Mouse (Mus musculus) G1E (cell line): ENCODE data around the gene Tex33.

Experiments used
- CTCF ChIP-seq: IDR thresholded peaks from 2 replicates; pipeline ENCODE4 v1.5.1; 2012; ENCODE audit warnings: low read depth, low read length, inconsistent platforms, mixed read lengths
- GATA1 ChIP-seq: IDR thresholded peaks from 2 replicates; pipeline ENCODE4 v1.6.1; 2012; ENCODE audit warnings: borderline replicate concordance, low read length, inconsistent platforms, mixed read lengths
- GATA2 ChIP-seq: IDR thresholded peaks from 2 replicates; pipeline ENCODE4 v1.6.1; 2012; ENCODE audit warnings: low read depth, low read length, inconsistent platforms, borderline replicate concordance
- POLR2AphosphoS5 ChIP-seq: IDR thresholded peaks from 2 replicates; pipeline ENCODE4 v1.6.1; 2012; ENCODE audit warnings: low read depth, low read length, inconsistent platforms; ENCODE audit not compliant: insufficient replicate concordance
- TAL1 ChIP-seq: conservative IDR thresholded peaks from 2 replicates; pipeline ENCODE4 v1.6.1; 2012; ENCODE audit warnings: low read depth, low read length, inconsistent platforms, mixed read lengths

DNA sequence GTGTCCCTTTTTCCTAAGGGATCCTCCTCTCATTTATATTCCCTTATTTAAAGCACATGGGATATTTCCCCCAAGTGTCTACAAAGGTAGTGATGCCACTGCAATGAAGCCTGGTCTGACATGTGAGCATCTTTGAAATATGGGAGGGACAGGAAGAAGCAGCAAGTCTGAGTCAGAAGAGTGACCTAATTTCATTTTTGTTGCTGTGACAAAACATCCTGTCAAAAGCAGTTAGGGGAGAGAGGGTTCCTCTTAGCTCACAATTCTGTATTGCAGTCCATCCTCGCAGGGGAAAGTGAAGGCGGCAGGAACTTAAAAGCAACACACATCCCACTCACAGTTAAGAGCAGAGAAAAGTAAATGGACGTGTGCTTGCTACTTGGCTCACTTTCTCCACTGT is 4.9 kb downstream of the Tex33 start:
- no peak for TF ChIP-seq CTCF
- TF ChIP-seq GATA1 = no peak
- no peak for TF ChIP-seq TAL1
- TF ChIP-seq GATA2 = no peak
- no peak for TF ChIP-seq POLR2AphosphoS5
